Mouse (Mus musculus): ENCODE results near the gene Agfg1. TPM values are rescaled to one million over a fixed set of nuclear protein-coding genes. Genes with fewer than 3 reads are reported as not detected.

Agfg1 gene
- polyA plus RNA-seq, 1 experiment from 2014 or later, result 35.9 TPM

DNA sequence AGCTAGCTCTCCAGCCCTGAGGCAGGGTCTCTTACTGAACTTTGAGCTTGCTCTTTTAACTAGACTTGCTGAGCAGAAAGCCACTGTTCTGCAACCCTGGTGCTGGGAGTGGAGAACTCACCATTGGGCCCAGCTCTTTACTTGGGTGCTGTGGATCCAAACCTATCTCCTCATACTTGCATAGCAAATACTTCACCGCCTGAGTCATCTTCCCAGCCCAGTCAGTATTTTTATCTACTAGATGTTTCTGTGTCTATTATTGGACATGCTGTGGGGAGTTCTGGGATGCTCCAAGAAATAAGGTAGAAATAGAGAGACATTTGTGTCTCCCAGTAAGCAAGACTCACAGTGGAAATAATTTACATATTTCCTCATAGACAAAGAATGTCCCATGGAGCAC lies 35.2 kb upstream of the Agfg1 start:
- Histone ChIP-seq H3K4me3 (replicated peaks) (no peak overlapping the region), H3K36me3 (no peaks in the 10 kb centered on the region), H3K27me3 (no peaks in the 10 kb centered on the region), H3K9me3 (no peaks in the 10 kb centered on the region), H3K27ac (no peak overlapping the region), H3K9ac (replicated peaks) (no peak overlapping the region), H3K4me1 (replicated peaks) (no peaks in the 10 kb centered on the region), H3K4me2 (no peak overlapping the region)
- 89% methylated on average over 1 of the region's 1 CpGs for WGBS
- ATAC-seq (ENCODE audit: insufficient number of reproducible peaks, insufficient read depth, low FRiP score, low TSS enrichment, low read depth), result no peak

- no peak overlapping the region for H3K4me2 ChIP-seq
- H3K27ac ChIP-seq, result no peak overlapping the region
- no peaks in the 10 kb centered on the region for H3K27me3 ChIP-seq
- no peak overlapping the region for H3K9ac ChIP-seq (replicated peaks)
- H3K9me3 ChIP-seq, result no peaks in the 10 kb centered on the region
- H3K4me3 ChIP-seq (replicated peaks), result no peak overlapping the region
- WGBS, result 90% methylated on average over 8 of the region's 8 CpGs
- no peak for ATAC-seq (ENCODE audit: insufficient number of reproducible peaks, insufficient read depth, low FRiP score, low TSS enrichment, low read depth)
- no peaks in the 10 kb centered on the region for H3K36me3 ChIP-seq
- no peaks in the 10 kb centered on the region for H3K4me1 ChIP-seq (replicated peaks)
Observed at GRCm38 (mm10) chr1:82806391-82806790, 32.9 kb upstream of the Agfg1 start.

DNA sequence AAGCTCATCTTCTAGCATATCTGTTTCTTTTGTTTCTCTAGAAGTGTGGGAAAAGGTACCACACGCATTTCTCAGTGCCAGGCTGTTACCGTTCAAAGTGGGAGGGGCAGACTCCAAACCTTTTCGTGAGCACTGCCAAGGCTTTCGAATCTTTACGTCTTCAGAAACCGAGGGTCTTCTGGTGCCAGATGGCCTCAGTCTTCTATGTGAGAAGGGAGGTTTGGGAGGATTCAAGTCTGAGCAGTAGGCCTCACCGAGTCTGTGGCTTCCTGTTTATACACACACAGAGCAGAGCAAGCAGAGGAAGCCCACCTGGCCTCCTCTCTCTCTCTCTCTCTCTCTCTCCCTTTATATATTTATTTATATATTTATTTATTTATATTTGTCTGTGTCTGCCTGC lies 32.1 kb upstream of the Agfg1 start:
- Histone ChIP-seq H3K4me1 (replicated peaks) (no peaks in the 10 kb centered on the region), H3K36me3 (no peaks in the 10 kb centered on the region), H3K27me3 (no peaks in the 10 kb centered on the region), H3K9me3 (no peaks in the 10 kb centered on the region), H3K4me3 (replicated peaks) (no peak overlapping the region), H3K27ac (no peak overlapping the region), H3K4me2 (no peak overlapping the region), H3K9ac (replicated peaks) (no peak overlapping the region)
- ATAC-seq (ENCODE audit: insufficient number of reproducible peaks, insufficient read depth, low FRiP score, low TSS enrichment, low read depth), result no peak
- 81% methylated on average over 7 of the region's 7 CpGs for WGBS

DNA sequence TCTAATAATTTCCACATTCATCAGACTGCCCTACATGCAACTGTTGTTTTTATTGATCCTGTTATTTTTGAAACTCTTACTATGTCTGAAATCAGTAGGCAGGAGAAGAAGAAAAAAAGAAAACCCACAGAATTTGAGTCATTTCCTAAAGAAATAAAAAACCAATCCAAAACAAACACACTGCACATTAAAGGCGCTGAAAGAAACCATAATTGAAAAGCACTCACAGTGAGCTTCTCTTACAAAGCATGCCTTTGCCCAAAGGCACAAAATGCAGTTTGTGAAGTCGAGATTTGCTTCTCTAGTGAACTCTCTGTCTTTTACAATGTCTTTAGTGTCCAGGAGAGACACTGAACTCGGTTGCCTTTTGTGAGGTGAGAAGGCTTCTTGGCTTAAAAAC lies 30.7 kb upstream of the Agfg1 start:
- H3K4me1 ChIP-seq (replicated peaks), result no peaks in the 10 kb centered on the region
- H3K9me3 ChIP-seq, result no peaks in the 10 kb centered on the region
- no peak overlapping the region for H3K9ac ChIP-seq (replicated peaks)
- no peak overlapping the region; the same call in 1 of the 2 replicates for H3K27ac ChIP-seq
- H3K27me3 ChIP-seq, result no peaks in the 10 kb centered on the region
- no peak for ATAC-seq (ENCODE audit: insufficient number of reproducible peaks, insufficient read depth, low FRiP score, low TSS enrichment, low read depth)
- no peak overlapping the region for H3K4me2 ChIP-seq
- no peaks in the 10 kb centered on the region for H3K36me3 ChIP-seq
- H3K4me3 ChIP-seq (replicated peaks), result no peak overlapping the region
- 67% methylated on average over 3 of the region's 3 CpGs for WGBS

DNA sequence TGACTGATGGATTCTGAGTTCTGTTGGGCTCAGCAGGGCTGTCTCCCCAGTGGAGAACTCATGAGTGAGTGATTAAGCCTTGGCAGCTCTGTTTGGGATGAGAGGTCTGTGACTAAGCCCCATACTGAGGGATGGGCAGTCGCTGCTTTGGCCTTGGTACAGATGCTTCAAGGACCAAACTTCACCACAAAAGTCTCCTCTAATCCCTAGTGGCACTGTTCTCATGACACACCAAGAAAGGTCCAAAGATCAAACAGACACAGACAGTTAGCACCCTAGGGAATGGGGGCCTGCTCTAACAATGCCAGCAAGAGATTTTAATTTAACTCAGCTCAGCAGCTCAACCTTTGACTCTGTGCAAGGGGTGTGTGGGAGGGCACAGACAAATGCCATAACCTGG lies 27.5 kb upstream of the Agfg1 start:
- 73% methylated on average over 1 of the region's 1 CpGs for WGBS
- ATAC-seq (ENCODE audit: insufficient number of reproducible peaks, insufficient read depth, low FRiP score, low TSS enrichment, low read depth), result no peak
- H3K9me3 ChIP-seq, result no peaks in the 10 kb centered on the region
- H3K36me3 ChIP-seq, result no peaks in the 10 kb centered on the region
- no peak overlapping the region for H3K27ac ChIP-seq
- H3K4me1 ChIP-seq (replicated peaks), result no peaks in the 10 kb centered on the region
- H3K4me2 ChIP-seq, result no peak overlapping the region
- H3K4me3 ChIP-seq (replicated peaks), result no peak overlapping the region
- no peak overlapping the region for H3K9ac ChIP-seq (replicated peaks)
- H3K27me3 ChIP-seq, result no peaks in the 10 kb centered on the region

- Histone ChIP-seq H3K9ac (replicated peaks) (no peak overlapping the region), H3K27me3 (no peaks in the 10 kb centered on the region), H3K36me3 (no peaks in the 10 kb centered on the region), H3K4me1 (replicated peaks) (peaks cover 9% of the 10 kb centered on the region), H3K4me2 (no peak overlapping the region), H3K4me3 (replicated peaks) (no peak overlapping the region), H3K27ac (no peak overlapping the region), H3K9me3 (no peaks in the 10 kb centered on the region)
- ATAC-seq (ENCODE audit: insufficient number of reproducible peaks, insufficient read depth, low FRiP score, low TSS enrichment, low read depth), result no peak
- WGBS, result 78% methylated on average over 17 of the region's 17 CpGs
Observed at GRCm38 (mm10) chr1:82815941-82816716, 23.2 kb upstream of the Agfg1 start.

GRCm38 (mm10) chr1:82819366-82819765 lies 19.9 kb upstream of the Agfg1 start:
- Histone ChIP-seq H3K27ac (peak overlapping the region; percentile 23; the same call in 1 of the 2 replicates), H3K36me3 (no peaks in the 10 kb centered on the region), H3K4me3 (replicated peaks) (no peak overlapping the region), H3K9me3 (no peaks in the 10 kb centered on the region), H3K9ac (replicated peaks) (no peak overlapping the region), H3K4me2 (no peak overlapping the region), H3K27me3 (no peaks in the 10 kb centered on the region), H3K4me1 (replicated peaks) (peaks cover 9% of the 10 kb centered on the region)
- ATAC-seq (ENCODE audit: insufficient number of reproducible peaks, insufficient read depth, low FRiP score, low TSS enrichment, low read depth), result no peak
- 50% methylated on average over 10 of the region's 10 CpGs for WGBS

GRCm38 (mm10) chr1:82820179-82820578 lies 19.1 kb upstream of the Agfg1 start:
- H3K4me2 ChIP-seq, result peak overlapping the region; percentile 19; the same call in 1 of the 2 replicates
- ATAC-seq (ENCODE audit: insufficient number of reproducible peaks, insufficient read depth, low FRiP score, low TSS enrichment, low read depth), result peak; percentile 63; the same call in 1 of the 2 replicates
- 54% methylated on average over 15 of the region's 15 CpGs for WGBS
- no peak overlapping the region for H3K4me3 ChIP-seq (replicated peaks)
- no peak overlapping the region for H3K9ac ChIP-seq (replicated peaks)
- H3K9me3 ChIP-seq, result no peaks in the 10 kb centered on the region
- peaks cover 9% of the 10 kb centered on the region for H3K4me1 ChIP-seq (replicated peaks)
- H3K27me3 ChIP-seq, result no peaks in the 10 kb centered on the region
- H3K27ac ChIP-seq, result 0 out of 2 replicates have a peak overlapping the region, but pooled peaks have one; percentile 17
- H3K36me3 ChIP-seq, result no peaks in the 10 kb centered on the region

DNA sequence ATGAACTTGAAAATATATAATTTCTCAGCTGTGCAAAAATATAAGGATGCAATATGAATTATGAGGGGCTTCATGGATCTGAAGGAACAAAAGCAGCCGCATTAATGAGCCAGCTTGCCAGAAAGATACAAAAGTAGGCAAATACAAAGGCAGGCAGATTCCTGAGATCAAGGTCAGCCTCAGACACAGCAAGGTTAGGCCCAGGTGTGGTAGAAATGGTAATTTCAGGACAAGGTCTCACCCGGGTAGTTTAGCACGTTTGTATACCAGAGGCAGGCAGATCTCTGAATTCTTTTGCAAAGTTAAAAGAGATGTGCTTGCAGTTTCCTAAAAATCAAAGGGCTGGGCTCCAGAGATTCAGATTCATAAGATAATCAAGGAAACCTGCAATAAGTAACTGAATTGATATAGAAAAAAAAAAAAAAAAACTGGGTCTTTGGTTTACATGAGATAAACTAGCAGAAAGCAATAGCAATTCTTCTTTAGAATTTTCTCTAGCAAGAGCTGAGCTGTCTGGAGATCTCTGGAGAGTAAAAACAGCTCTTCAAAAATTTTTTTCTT lies 18.6 kb upstream of the Agfg1 start:
- 85% methylated on average over 3 of the region's 3 CpGs for WGBS
- Histone ChIP-seq H3K27ac (no peak overlapping the region), H3K9ac (replicated peaks) (no peak overlapping the region), H3K9me3 (no peaks in the 10 kb centered on the region), H3K4me2 (no peak overlapping the region), H3K4me3 (replicated peaks) (no peak overlapping the region), H3K36me3 (no peaks in the 10 kb centered on the region), H3K27me3 (no peaks in the 10 kb centered on the region), H3K4me1 (replicated peaks) (peaks cover 9% of the 10 kb centered on the region)
- ATAC-seq (ENCODE audit: insufficient number of reproducible peaks, insufficient read depth, low FRiP score, low TSS enrichment, low read depth), result no peak

DNA sequence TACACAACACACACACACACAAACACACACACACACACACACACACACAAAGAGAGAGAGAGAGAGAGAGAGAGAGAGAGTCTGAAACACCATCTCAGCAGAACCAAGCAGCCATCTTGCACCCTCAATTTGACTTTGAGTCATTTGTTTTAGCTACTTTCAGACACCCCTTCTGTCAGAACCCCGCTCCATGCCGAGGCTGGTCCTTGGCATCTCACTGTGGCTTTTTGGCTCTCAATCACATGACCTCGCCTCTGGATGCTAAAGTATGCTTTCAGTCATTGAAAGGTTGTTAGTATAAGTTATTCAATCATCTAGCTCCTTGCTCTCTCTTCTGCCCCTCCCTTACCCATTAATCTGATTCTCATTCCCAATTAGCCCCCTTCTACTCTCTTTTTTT lies 17.4 kb upstream of the Agfg1 start:
- Histone ChIP-seq H3K36me3 (no peaks in the 10 kb centered on the region), H3K27ac (no peak overlapping the region), H3K27me3 (no peaks in the 10 kb centered on the region), H3K9me3 (no peaks in the 10 kb centered on the region), H3K4me2 (no peak overlapping the region), H3K9ac (replicated peaks) (no peak overlapping the region), H3K4me1 (replicated peaks) (peaks cover 9% of the 10 kb centered on the region), H3K4me3 (replicated peaks) (no peak overlapping the region)
- no peak for ATAC-seq (ENCODE audit: insufficient number of reproducible peaks, insufficient read depth, low FRiP score, low TSS enrichment, low read depth)
- 83% methylated on average over 3 of the region's 3 CpGs for WGBS

DNA sequence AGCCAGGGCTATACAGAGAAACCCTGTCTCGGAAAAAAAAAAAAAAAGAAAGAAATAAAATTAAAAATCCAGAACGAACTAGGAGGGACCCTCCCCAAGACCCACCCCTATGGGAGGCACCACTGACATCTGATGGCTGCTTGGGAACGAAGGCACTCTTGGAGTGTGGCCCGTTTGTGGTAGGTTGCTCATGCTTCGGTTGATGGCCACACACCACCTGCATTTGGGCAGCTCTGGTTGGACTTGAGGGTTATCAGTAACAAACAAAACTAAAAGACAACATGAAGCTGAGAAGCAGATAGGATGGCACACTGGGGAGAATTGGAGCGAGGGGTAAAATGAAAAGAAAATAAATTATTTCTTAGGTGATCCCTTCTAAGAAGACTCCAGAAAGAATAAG lies 15.1 kb upstream of the Agfg1 start:
- Histone ChIP-seq H3K4me2 (no peak overlapping the region), H3K27me3 (no peaks in the 10 kb centered on the region), H3K27ac (no peak overlapping the region), H3K4me3 (replicated peaks) (no peak overlapping the region), H3K4me1 (replicated peaks) (peaks cover 9% of the 10 kb centered on the region), H3K9ac (replicated peaks) (no peak overlapping the region), H3K36me3 (no peaks in the 10 kb centered on the region), H3K9me3 (no peaks in the 10 kb centered on the region)
- 87% methylated on average over 6 of the region's 6 CpGs for WGBS
- no peak for ATAC-seq (ENCODE audit: insufficient number of reproducible peaks, insufficient read depth, low FRiP score, low TSS enrichment, low read depth)

DNA sequence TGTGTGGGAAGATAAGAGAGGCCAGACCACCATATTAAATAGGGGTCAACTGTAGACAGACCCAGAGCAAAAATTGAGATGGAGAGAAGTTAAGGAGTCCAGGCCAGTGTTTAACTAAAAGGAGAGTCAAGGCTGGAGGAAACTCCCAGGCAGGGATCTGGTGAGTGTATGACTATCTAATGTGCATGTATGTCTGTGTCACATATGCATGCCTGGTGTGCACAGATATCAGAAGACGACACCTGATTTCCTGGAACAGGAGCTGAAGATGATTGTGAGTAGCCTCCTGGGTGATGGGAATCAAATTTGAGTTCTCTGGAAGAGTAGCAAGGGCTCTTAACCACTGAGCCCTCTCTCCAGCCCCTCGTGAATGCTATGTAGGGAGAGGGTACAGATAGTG lies 14.0 kb upstream of the Agfg1 start:
- Histone ChIP-seq H3K4me3 (replicated peaks) (no peak overlapping the region), H3K9ac (replicated peaks) (no peak overlapping the region), H3K36me3 (no peaks in the 10 kb centered on the region), H3K4me1 (replicated peaks) (peaks cover 1% of the 10 kb centered on the region), H3K9me3 (no peaks in the 10 kb centered on the region), H3K4me2 (no peak overlapping the region), H3K27ac (no peak overlapping the region), H3K27me3 (no peaks in the 10 kb centered on the region)
- ATAC-seq (ENCODE audit: insufficient number of reproducible peaks, insufficient read depth, low FRiP score, low TSS enrichment, low read depth), result no peak
- 96% methylated on average over 2 of the region's 2 CpGs for WGBS
